Mouse (Mus musculus): ENCODE measurements around the gene Senp3. TPM values are rescaled to one million over a fixed set of nuclear protein-coding genes. Genes with fewer than 3 reads are reported as not detected.

The Senp3 gene
- 57.7 and 67.2 TPM in 2 replicates for polyA plus RNA-seq (2012; rRNA removed)

GRCm38 (mm10) chr11:69681314-69682208, at the start of gene Senp3:
TSS of gene Senp3 (minus strand) at chr11:69682084.

DNA sequence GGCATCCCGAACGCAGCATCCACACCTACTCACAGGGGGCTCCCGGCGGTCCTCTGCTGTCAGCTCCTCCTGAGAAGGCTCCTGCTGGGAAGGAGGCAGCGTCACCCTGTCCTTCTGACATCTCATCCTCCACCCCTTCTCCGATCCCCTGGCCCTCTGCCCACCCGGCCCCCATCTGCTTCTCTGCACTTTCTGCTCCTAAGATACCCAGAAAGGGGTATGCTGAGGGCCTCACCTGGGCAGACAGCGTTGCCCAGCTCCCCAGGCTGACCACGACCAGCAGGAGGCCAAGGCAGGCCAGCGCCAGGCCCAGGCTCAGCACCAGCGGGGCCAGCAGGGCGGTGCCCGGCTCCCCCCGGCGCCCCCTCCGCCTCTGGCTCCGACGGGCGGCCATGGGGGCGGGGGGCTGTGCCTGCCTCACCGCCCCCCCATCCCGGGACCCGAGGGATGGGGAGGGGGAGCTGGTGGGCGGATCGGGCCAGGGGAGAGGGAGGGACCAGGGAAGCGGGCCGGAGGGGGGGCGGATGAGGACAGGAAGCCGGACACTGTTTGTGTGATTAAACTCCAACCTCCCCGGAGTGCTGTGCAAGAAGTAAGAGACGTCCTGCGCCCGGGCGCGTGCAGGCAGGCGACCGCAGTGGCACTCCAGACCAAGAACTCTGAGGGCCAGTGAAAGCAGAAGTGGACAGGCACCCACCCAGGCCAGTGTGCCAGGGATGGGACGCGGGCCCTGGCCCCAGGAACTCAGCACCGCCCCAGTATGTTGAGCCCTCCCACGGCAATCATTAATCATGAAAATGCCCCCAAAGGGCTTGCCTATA, 13.7 kb upstream of the Senp3 start, which contains the start of the genes Tnfsf12 and Tnfsfm13:
Gene Tnfsf12 (minus strand): TSS at position 489 of the 821 bp plus-strand sequence.
Gene Tnfsfm13 (minus strand): TSS at position 738 of the 821 bp plus-strand sequence.

GRCm38 (mm10) chr11:69685526-69686148, 3.8 kb upstream of the Senp3 start, which contains the start of gene Tnfsf13:
TSS of gene Tnfsf13 (minus strand) at chr11:69685784.

DNA sequence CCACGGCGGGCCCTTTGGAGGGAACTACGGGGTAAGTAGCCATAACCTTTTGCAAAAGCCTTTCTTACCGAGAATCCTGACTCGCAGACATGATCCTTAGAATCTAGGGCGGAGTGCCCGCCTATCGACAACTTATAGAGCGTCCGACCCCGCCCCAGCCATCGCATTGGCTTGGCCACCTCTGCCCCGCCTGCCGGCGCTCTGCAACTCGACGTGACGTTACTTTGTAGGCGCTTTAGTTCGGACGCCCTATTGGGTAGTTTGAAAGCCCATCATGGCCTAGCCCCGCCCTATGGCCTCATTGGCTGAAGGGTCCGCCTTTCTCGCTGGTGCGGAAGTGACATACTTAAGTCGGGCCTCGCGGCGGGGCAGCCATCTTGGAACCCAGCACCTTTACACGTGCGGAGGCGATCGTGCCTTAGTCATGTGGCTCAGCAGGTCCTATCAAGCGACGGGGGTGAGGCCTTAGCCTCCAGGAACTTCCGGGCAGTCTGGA, 9.6 kb downstream of the Senp3 start, which contains the start of gene Eif4a1:
Gene Eif4a1 (minus strand): TSS at position 213 of the 496 bp plus-strand sequence.

GRCm38 (mm10) chr11:69665961-69666664, 15.8 kb downstream of the Senp3 start, which contains the start of gene Cd68:
TSS of gene Cd68 (minus strand) at chr11:69666153.

DNA sequence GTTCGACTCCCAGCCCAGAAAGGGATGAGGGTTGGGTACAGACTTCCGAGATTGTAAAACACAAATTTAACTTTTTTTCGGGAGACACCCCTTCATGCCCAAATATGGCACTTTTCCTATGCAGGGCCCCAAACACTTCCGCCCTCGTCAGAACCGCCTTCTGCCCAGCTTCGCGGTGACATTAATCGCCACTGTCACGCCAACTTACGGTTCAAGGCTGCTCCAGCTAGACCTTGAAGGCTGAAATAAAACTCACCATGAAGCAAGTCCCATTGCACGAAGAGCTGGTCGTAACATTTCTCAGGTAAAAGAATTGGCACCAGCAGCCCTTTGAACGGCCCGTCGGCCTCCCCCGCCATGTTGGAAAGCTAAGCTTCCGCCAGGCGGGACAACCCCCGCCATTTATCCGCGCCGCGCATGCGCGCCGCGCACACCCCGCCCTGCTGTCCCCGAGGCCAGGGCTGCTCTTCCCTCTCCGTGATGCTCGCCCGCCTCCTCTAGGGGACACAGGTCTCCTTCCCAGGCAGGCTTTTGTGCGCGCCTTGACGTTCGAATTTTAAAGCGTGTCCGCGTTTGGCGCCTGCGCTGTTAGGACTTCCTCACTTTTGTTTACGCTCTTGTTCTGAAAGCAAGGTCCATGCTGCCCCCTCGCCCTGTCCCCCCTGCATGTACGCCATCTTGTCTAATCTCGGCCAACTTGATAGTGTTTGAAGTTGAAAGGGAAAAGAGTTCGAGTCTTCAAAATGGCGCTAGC, 19.5 kb downstream of the Senp3 start, which contains the start of gene Mpdu1:
Gene Mpdu1 (minus strand): TSS at position 430 of the 754 bp plus-strand sequence.

DNA sequence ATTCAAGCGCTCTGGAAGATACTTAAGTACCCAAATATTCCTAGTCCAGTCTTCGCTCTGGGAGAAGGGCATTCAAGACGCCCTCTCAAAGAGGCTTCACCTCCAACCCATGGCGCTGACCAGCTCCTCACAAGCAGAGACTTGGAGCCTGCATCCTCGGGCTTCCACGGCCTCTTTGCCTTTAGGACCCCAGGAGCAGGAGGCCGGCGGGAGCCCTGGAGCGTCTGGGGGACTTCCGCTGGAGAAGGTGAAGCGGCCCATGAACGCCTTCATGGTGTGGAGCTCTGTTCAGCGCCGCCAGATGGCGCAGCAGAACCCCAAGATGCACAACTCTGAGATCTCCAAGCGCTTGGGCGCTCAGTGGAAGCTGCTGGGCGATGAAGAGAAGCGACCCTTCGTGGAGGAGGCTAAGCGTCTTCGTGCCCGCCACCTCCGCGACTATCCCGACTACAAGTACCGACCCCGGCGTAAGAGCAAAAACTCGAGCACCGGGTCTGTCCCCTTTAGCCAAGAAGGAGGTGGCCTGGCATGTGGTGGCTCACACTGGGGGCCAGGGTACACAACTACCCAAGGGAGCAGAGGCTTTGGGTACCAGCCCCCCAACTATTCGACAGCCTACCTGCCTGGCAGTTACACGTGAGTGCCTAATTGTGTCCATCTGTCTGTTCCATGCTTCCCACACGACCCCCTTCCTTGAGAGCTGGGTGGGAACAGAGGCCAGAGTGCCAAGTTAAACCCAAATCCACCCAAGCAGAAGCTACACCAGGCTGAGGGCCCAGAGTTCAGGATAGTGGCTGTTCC, 26.4 kb downstream of the Senp3 start, which contains the start of gene Sox15:
Gene Sox15 (plus strand): TSS at position 51 of the 801 bp plus-strand sequence.

GRCm38 (mm10) chr11:69632284-69633089, 49.4 kb downstream of the Senp3 start, which contains the start of gene Fxr2:
TSS of gene Fxr2 (plus strand) at chr11:69632990.

Other genes starting within 250 kb of the Senp3 start
- 5.1 and 7.0 TPM in 2 replicates for gene Dnah2, start 133.0 kb downstream of the Senp3 start, polyA plus RNA-seq (2012; rRNA removed)
- gene Efnb3, start 121.9 kb downstream of the Senp3 start, polyA plus RNA-seq (2012; rRNA removed) = 13.1 and 13.5 TPM in 2 replicates
- gene Wrap53, start 101.8 kb downstream of the Senp3 start, polyA plus RNA-seq (2012; rRNA removed) = 18.8 and 25.8 TPM in 2 replicates
- gene Trp53, start 101.7 kb downstream of the Senp3 start, polyA plus RNA-seq (2012; rRNA removed) = 145 and 203 TPM in 2 replicates
- gene Atp1b2, start 76.1 kb downstream of the Senp3 start, polyA plus RNA-seq (2012; rRNA removed) = 119 and 137 TPM in 2 replicates
- 5.6 and 7.1 TPM in 2 replicates for gene Shbg, start 64.2 kb downstream of the Senp3 start, polyA plus RNA-seq (2012; rRNA removed)
- 4.8 and 5.1 TPM in 2 replicates for gene Sat2, start 60.1 kb downstream of the Senp3 start, polyA plus RNA-seq (2012; rRNA removed)
- gene Fxr2, start 49.1 kb downstream of the Senp3 start, polyA plus RNA-seq (2012; rRNA removed) = 68.6 and 73.0 TPM in 2 replicates
- 1.7 and 2.1 TPM in 2 replicates for gene Sox15, start 26.8 kb downstream of the Senp3 start, polyA plus RNA-seq (2012; rRNA removed)
- 95.9 and 115 TPM in 2 replicates for gene Mpdu1, start 19.4 kb downstream of the Senp3 start, polyA plus RNA-seq (2012; rRNA removed)
- 38.2 and 52.8 TPM in 2 replicates for gene Cd68, start 15.9 kb downstream of the Senp3 start, polyA plus RNA-seq (2012; rRNA removed)
- gene Eif4a1, start 9.7 kb downstream of the Senp3 start, polyA plus RNA-seq (2012; rRNA removed) = 252 and 395 TPM in 2 replicates
- 5.2 and 8.0 TPM in 2 replicates for gene Tnfsf13, start 3.7 kb upstream of the Senp3 start, polyA plus RNA-seq (2012; rRNA removed)
- 59.3 and 71.8 TPM in 2 replicates for gene Tnfsf12, start 13.8 kb upstream of the Senp3 start, polyA plus RNA-seq (2012; rRNA removed)
- 12.8 and 20.4 TPM in 2 replicates for gene Tnfsfm13, start 14.0 kb upstream of the Senp3 start, polyA plus RNA-seq (2012; rRNA removed)
- gene Polr2a, start 76.6 kb upstream of the Senp3 start, polyA plus RNA-seq (2012; rRNA removed) = 17.8 and 29.7 TPM in 2 replicates
- gene Slc35g3, start 79.9 kb upstream of the Senp3 start, polyA plus RNA-seq (2012; rRNA removed) = 1.3 and 1.5 TPM in 2 replicates
- gene Zbtb4, start 83.8 kb upstream of the Senp3 start, polyA plus RNA-seq (2012; rRNA removed) = 48.6 and 69.0 TPM in 2 replicates
- 9.5 and 12.9 TPM in 2 replicates for gene Chrnb1, start 113.9 kb upstream of the Senp3 start, polyA plus RNA-seq (2012; rRNA removed)
- 7.8 and 8.5 TPM in 2 replicates for gene Fgf11, start 119.8 kb upstream of the Senp3 start, polyA plus RNA-seq (2012; rRNA removed)
- gene Tmem102, start 123.5 kb upstream of the Senp3 start, polyA plus RNA-seq (2012; rRNA removed) = 7.3 and 9.6 TPM in 2 replicates
- not detected in 2 replicates for gene Gm39566, start 133.2 kb upstream of the Senp3 start, polyA plus RNA-seq (2012; rRNA removed)
- gene Spem2, start 136.4 kb upstream of the Senp3 start, polyA plus RNA-seq (2012; rRNA removed) = not detected in 2 replicates
- 0.26 and 0.50 TPM in 2 replicates for gene Spem1, start 140.1 kb upstream of the Senp3 start, polyA plus RNA-seq (2012; rRNA removed)
- 79.8 and 101 TPM in 2 replicates for gene Nlgn2, start 155.7 kb upstream of the Senp3 start, polyA plus RNA-seq (2012; rRNA removed)
- gene Tmem256, start 156.4 kb upstream of the Senp3 start, polyA plus RNA-seq (2012; rRNA removed) = 120 and 177 TPM in 2 replicates
- 145 and 168 TPM in 2 replicates for gene Plscr3, start 164.3 kb upstream of the Senp3 start, polyA plus RNA-seq (2012; rRNA removed)
- gene Tnk1, start 176.6 kb upstream of the Senp3 start, polyA plus RNA-seq (2012; rRNA removed) = 5.2 and 6.0 TPM in 2 replicates
- not detected in 2 replicates for gene Tmem95, start 195.9 kb upstream of the Senp3 start, polyA plus RNA-seq (2012; rRNA removed)
- 9.6 and 10.4 TPM in 2 replicates for gene Kctd11, start 199.3 kb upstream of the Senp3 start, polyA plus RNA-seq (2012; rRNA removed)
- 1.4 and 1.8 TPM in 2 replicates for gene Acap1, start 213.5 kb upstream of the Senp3 start, polyA plus RNA-seq (2012; rRNA removed)
- gene 2810408A11Rik, start 218.9 kb upstream of the Senp3 start, polyA plus RNA-seq (2012; rRNA removed) = 1.5 TPM in 2 replicates
- 67.0 and 76.7 TPM in 2 replicates for gene Neurl4, start 219.0 kb upstream of the Senp3 start, polyA plus RNA-seq (2012; rRNA removed)
- gene Gps2, start 231.8 kb upstream of the Senp3 start, polyA plus RNA-seq (2012; rRNA removed) = 83.1 and 141 TPM in 2 replicates
- 359 and 447 TPM in 2 replicates for gene Eif5a, start 239.9 kb upstream of the Senp3 start, polyA plus RNA-seq (2012; rRNA removed)